Mouse (Mus musculus): ENCODE measurements around the gene Mesd.
A peak's percentile ranks its signal among the peaks of the same experiment; 100 is the strongest.
"Not testable (repeated sequence)": the region's sequence is repeated elsewhere in the genome, so short reads cannot be mapped to it uniquely, and the experiment has no call there.

Gene Mesd

DNA sequence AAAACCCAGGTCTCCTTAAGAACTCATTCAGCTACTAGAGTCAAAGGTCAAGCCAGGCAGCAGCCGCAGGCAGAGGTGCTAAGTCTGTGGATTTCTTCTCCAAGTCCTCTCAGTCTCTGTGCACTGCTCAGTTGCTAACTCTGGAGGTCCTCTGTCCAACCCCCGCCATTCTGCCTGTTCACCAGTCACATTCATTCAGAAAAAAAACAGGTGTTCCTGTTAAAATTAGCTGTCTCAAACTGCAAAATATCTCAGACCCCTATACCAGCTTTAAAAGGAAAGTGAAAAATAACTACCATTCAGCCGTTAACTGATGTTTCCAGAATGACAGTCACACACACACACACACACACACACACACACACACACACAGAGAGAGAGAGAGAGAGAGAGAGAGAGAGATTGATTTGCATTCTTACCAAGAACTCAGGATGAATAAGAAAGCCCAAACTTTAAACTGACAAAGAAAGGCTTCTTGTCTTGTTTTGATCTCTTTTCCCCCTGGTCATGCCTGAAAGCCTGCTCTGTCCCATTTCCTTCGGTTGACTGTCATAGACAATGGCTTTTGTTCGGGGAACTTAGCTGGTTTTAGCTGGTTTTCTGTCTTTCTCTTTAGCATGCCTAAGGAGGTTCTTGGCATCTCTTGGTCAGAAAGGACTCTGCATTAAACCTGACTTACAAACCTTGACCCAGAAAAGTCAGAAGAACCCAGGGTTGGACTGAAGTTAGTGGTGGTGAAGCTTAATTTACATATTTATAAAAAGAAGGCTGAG lies 5.4 kb upstream of the Mesd start:
- no peak for DNase-seq (ENCODE audit: extremely low read depth, low read depth, low spot score)

DNA sequence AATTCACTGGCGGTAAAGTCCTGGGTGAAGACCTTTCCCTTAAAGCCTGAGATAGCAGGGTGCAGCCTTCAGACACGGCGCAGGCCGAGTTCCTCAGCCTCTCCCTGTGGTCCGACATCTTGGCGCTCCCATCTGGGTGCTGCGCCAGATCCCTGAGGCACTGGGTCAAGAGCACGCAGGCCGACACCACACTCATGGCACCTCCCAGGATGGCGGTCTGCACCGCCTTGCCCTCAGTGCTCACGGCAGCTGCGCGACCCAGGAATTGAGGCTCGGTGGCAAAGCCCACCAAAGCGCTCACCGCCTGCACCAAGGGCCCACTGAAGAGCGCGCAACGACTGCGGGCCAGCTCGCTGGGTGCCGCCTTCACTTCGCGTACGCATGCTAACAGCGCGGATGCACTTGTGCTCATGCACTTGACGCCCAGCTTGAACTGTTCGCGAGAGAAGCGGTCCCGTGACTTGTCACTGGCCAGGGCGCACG lies 2.1 kb upstream of the Mesd start:
- DNase-seq (ENCODE audit: extremely low read depth, low read depth, low spot score) = no peak

DNA sequence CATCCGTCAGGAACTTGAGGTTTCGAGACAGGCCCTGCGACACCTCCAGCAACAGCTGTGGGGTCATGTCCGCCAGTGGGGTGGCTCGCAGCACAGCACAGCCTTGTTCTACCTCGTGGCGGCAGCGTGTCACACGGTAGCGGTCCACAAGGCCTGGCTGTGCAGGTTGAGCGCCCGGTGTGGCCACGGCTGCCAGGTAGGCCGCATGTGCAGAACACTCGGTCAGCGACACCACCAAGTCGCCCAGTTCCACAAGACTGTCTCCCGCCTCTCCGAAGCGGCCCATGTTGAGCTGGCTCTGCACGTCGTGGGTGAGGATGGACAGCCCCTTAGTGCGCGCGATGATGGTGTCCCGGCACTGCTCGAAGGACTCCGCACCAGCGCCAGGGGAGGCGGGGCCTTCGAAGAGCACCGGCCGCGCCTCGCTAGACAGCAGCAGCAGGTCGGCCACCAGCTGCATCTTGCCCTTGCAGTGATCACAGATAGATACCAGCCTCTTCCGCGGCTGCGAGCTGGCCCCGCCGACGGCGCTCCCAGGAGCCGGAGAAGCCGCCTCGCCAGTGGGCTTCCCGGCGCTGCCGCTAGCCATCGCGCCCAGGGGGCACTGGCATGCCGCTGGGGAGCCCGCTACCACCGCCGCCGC lies 1.5 kb upstream of the Mesd start:
- DNase-seq (ENCODE audit: extremely low read depth, low read depth, low spot score) = no peak

DNA sequence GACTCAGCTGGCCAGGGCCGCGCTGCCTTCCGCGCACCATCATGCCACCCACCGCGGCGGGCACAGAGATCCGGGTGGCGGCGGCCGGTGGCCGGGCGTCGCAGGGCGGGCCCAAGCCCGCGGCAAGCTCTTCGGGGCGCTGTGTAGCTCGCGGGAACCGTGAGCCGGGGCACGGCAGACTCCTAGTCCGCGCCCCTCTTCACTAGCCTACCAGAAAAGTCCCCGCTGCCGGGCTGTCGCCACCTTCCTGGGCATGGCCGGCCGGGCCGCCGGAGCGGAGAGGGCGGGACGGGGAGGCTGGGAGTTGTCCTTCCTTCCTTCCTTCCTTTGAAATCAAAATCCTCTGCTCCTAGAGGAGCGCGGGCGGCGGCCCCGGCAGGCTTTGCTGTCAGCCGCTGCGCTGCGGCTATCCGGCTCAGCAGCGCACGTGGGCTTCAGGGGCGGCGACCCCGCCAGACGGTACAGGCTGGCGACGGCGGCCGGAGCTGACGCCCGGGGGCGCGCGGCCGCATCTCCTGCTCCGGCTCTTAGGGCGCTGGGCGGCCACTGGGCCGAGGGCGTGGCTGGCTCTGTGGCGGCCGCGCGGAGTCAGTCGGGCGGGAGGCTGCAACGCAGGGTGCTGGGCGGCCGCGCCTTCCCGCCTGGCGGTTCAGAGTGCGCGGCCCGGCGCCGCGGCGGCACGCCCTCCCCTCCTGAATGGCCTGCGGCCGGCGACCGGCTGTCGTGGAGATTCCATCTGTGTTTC lies 818 bp upstream of the Mesd start:
- no peak for DNase-seq (ENCODE audit: extremely low read depth, low read depth, low spot score)

DNA sequence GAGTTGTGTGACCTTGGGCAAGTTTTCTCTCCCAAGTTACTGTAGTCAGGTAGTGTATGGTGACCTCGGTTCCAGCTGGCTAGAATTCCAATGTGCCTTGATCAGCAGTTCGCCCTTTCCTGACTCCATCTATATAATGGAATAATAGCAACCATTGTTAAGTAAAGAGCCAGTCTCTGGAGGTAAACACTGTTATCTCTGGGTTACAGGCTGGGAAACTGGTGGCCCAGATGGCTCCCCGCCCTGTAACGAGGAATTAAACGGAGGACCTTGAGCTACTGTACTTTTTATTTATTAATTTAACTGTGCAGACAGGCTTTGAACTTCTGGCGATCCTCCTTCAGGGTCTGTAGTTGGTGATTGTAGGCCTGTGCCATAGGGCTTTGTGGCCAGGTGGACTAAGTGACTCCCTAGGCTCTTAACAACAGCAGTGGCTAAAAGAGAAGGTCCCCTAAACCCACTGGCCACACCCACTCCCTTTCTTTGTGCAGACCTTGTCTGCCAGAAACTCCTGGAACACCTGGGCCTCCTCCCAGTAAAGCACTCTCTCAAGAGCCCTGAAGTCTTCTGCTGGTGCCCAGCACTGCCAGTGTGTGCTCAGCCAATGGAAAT lies 761 bp downstream of the Mesd start:
- no peak for DNase-seq (ENCODE audit: extremely low read depth, low read depth, low spot score)

DNA sequence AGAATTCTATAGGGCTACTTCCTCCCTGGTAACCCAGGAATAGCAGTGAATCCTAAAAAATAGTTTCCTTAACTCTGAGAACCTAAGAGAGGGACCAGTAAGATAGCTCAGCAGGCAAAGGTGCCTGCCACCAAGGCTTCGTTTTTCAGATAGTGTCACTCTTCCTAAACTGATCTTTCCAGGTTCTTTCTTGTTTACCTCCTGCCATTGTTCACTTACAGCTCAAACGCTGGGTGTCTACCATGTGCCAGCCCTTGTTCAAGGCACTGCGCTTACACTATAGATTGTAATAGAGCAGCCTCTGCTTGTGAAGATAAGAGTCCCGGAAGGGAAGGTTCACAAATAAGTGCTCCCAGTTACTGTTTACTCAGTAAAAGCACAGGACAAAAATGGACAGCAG lies 1.6 kb downstream of the Mesd start:
- no peak for DNase-seq (ENCODE audit: extremely low read depth, low read depth, low spot score)

DNA sequence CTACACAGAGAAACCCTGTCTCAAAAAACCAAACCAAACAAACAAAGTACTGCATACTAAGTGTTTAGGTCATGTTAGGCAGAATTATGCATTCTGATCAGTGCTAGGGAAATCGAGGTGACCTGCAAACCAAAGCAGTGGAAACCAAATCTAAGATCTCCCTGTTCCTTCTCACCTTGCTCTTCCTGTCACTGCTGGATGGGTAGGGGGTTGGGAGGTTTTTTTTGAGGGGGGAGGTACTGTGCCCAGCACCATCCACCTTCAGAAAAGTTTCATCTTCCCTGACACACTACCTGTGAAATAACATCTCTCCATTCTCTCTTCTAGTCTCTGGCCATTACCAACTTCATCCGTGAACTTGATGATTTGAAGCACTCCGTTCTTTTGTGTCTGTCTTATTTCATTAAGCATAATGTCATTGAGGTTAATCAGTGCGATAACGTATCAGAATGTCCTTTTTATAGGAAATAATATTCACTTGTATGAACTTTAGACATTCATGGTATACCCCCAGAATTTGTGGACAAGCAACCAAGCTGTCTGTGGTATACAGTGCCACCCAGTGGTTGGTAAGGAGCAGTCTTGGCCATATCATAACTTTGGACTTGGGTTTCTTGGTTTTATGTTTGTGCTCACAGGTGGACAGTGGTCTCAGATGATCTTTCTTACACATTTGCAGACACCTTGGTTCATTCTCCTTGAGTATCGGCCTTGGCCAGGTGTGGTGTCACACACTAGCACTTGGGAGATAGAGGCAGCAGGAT lies 2.3 kb downstream of the Mesd start:
- DNase-seq (ENCODE audit: extremely low read depth, low read depth, low spot score) = no peak

DNA sequence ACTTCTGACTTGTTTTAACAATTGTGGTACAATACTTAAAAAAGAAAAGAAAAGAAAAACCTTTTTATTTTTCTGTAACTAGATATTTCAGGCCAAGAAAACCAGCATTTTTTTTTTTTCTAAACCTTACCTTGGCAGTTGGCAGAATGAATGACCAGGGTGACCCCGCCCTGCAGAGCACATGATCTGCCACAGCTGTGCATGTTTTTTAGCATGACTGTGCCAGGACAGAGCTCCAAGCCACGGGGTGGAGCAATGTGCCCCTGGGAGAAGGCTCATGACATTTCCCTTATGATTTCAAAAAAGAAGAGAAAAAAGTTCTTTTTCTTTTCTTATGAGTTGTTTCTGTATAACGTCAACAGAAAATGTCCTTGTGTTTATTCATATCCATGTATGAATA lies 5.1 kb downstream of the Mesd start:
- DNase-seq (ENCODE audit: extremely low read depth, low read depth, low spot score) = no peak

DNA sequence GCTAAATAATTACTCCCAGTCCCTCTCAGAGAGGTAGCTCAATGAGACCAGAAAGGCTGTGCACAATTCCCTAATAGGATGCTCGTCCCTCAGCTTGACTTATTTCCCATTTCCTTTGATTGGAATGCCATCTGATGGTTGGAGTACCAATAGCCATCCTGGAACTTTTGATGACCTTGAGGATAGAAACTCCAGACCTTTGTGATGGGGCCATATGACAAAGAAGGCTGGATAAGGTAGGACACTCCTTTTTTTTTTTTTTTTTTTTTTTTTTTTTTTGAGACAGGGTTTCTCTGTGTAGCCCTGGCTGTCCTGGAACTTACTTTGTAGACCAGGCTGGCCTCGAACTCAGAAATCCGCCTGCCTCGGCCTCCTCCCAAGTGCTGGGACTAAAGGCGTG lies 5.7 kb downstream of the Mesd start:
- DNase-seq (ENCODE audit: extremely low read depth, low read depth, low spot score) = not testable (repeated sequence)

DNA sequence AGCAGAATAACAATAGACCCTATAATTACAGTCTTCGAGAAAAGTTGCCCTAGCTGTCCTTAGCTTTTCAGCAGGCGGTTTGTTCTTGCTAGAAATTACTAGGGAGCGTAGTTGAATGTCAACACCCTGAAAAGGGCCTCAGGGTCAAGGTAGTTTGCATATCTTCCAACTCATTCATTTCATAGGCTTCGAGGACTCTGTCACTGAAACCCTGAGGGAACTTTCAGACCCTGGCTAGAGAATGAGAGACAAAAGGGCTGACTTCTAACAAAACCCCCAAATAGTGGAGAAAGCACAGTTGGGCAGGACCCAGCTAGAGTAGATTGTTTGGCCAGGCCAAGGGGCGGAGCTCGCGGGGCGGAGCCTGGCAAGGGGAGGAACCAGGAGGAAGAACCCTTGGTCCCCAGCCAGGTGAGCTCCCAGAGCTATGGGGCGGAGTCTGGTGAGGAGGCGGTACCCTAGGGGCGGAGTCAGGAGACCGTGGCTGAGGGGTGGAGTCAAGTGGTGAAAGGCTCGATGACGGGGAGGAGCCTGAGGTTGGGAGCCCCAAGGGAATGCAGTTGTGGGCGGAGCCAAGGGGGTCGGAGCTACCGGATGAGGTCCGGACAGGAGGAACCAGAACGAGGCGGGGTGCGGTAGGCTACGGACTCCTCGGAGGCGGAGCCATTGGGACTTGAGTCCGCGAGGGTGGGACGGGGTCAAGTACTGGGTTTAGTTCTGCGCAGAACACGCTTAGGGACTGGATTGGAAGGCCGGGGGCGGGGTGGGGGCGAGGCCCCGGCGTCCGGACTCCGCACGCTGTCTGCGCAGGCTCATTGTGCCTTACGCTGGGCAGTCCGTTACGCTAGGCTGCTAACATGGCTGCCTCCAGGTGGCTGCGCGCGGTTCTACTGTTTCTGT lies 7.4 kb downstream of the Mesd start:
- peak; percentile 96 for DNase-seq (ENCODE audit: extremely low read depth, low read depth, low spot score)

DNA sequence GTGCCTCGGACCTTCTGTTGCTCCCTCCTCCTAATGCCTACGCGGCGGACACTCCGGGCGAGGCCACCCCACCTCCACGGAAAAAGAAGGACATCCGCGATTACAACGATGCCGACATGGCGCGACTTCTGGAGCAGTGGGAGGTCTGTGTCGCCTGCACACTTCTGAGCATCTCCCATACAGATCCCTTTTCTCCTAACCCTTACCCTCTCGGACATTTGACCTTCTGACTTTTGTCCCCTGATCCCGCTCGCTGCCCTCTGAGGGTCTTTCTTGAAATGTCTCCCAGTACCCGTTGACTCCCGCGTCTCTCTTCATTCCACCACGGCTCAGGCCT lies 8.0 kb downstream of the Mesd start:
- no peak for DNase-seq (ENCODE audit: extremely low read depth, low read depth, low spot score)

DNA sequence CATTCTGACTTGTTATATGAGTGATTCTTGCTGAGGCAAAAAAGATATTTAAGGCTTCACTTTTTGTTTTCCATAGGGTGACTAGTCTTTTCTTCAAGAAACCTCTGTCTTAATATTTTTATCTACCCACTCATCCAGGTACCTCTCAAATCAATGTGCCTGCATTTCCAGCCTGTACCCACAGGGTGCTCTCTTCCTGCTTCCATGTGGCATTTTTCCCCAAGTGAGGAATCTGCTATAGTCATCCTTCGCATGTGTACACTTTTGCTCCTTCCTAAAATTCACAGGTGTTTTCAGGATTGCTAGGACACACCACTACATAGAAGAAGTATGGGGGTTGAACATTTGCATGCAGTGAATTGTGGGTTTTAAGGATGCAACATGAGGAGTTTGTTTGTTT lies 10.1 kb downstream of the Mesd start:
- DNase-seq (ENCODE audit: extremely low read depth, low read depth, low spot score) = no peak

DNA sequence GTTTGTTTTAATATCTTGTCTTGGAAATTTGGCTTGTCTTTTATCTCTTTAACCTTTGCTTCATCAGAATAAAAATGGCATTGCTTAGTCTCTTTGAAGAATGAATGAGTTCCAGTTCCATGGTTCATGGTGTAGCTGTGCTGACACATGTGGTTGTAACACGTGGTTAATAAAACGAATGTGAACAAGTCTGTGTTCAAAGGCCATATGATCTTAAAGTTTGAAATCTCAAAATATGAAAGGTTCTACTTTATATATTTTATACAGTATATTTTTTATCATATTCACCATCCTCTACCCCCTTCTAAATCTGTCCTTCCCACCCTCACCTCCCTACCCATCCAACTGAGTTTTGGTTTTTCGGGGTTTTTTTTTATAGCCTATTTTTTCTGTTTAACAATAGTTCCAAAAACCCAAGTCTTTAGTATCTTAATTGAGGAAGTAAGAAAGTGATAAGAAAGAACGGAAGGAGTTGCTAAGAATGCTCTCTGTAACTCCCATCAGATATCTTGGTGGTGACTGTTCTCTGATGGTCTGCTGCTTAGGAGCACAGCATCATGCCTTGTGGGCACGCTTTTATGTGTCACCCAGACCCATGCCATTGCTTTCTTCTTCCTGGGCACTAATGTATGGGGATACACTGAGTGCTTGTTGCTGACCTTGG lies 11.9 kb downstream of the Mesd start:
- no peak for DNase-seq (ENCODE audit: extremely low read depth, low read depth, low spot score)

DNA sequence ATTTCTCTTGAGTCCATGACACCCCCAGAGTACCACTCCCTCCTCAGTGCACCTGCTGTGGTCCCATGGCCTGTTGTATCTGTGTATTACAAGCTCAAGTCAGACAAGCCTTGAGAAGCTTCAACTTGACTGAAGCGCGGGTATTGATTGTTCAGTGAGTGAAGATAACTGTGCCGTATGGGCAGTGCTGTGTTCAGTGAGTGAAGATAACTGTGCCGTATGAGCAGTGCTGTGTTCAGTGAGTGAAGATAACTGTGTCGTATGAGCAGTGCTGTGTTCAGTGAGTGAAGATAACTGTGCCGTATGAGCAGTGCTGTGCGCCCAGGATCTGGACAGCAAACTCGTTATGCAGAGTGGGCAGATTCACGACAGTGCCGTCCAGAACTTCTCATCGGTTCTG lies 14.0 kb downstream of the Mesd start:
- no peak for DNase-seq (ENCODE audit: extremely low read depth, low read depth, low spot score)

DNA sequence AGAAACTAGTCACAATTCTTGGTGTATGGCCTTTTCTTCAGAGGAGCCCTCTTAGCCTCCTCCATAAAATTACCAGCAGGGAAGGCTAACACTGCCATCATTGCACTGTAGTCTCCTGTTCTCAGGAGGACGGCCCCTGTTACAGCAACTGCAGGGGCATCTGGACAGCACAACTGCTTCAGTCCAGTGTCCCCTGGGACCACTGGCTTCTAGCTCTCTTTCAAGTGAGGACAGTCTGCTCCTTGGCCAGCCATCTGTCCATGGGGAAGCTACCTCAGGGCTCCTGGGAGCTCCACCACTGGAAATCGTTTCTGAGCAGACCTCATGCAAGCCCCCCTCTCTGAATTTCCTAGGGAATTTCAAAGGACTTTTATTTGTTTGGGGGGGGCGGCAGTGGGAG lies 16.3 kb downstream of the Mesd start:
- no peak for DNase-seq (ENCODE audit: extremely low read depth, low read depth, low spot score)

DNA sequence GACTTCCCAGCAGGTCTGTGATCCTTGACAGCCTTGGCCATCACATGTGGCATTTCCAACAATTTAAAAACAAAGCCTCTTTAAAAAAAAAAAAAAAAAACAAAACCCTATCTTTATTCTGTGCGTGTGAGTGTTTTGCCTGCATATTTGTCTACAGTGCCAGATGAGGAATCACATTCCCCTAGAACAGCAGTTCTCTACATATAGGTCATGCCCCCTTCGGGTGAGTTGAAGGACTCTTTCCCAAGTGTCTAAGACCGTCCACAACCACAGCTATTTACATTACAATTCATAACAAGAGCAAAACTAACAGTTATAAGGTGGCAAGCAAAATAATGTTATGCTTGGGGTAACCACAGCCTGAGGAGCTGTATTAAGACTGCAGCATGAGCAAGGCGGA lies 17.2 kb downstream of the Mesd start:
- DNase-seq (ENCODE audit: extremely low read depth, low read depth, low spot score) = no peak

DNA sequence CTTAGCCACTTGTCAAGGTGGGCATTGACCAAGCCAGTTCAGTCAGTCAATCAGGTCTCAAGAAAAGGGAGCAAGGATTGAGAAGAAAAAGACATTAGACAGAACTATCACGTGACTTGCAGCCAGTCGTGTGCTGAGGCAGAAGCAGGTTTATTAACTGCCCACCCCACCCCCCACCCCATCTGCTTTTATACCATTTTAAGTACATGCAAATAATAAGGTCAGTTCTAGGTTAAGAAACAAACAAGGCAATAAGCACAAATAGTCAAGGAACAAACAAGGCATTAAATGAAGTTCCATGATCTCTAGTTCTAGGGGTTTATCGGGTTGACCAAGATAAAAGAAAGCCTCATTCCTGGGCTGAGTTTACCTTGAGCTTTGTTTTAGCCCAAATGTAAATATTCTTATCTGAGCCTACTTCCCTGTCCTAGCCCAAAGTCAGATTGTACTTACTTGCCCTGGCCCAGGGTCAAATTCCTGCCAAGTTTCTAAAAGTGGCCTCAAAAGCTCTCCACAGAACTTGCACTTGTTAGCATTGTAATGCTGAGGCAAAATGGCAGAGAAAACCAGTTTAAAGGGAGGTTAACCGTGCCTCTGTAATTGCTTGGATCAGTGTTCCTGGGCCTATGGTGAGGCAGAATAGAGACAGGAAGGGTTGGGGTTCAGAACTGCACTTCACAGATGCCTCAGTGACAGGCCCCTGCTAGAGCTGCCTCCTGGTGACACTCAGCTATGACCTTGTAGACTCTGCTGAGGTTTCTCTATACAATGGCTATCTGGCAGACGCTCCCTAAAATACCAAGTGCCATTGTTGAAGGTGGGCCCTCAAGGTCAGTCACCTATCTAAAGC lies 18.3 kb downstream of the Mesd start:
- no peak for DNase-seq (ENCODE audit: extremely low read depth, low read depth, low spot score)

DNA sequence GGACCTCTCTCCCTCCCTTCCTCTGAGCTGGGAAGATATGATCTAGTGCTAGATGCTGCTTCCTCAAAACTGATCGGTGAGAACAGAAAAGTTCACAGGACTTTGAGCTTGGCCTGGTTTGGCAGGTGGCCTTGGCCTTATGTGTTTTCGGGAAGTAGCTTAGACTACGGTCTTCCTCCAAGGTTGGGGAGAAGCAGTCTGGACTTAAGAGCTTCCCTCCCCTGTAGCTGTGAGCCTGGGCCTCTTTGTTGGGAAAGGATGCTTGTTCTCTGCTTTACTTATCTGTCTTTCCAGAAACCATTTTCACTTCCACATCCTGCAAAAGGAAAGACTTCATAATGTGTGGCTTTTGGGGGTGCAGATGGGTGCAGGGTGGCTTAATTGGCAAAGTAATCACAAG lies 20.6 kb downstream of the Mesd start:
- no peak for DNase-seq (ENCODE audit: extremely low read depth, low read depth, low spot score)

DNA sequence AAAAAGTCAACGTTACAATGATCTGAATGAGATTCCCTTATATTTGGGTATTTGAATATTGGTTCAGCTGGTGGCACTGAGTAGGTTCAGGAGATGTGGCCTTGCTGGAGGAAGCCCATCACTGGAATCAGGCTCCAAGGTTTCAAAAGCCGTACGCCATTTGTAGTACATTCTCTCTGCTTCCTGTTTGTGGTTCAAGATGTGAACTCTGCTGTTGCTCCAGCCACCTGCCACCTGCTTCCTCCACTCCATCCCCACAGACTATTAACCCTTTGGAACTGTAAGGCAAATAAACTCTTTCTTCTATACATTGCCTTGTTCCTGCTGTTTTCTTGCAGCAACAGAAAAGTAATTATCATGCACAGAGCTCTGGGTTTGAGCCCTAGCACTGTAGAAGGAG lies 27.6 kb downstream of the Mesd start:
- DNase-seq (ENCODE audit: extremely low read depth, low read depth, low spot score) = no peak
